Mouse (Mus musculus) liver, adult 2 months (tissue): ENCODE results near the gene Arhgap21. TPM values are rescaled to one million over a fixed set of nuclear protein-coding genes. Genes with fewer than 3 reads are reported as not detected.
A peak's percentile ranks its signal among the peaks of the same experiment; 100 is the strongest.

ENCODE experiments used
- DNase-seq: peaks from one replicate; pipeline ENCODE4 v3.0.0-alpha.2; 2011; ENCODE audit warnings: low read depth, low spot score; ENCODE audit errors: extremely low read depth
- H3K27ac ChIP-seq: fragments of 200-500 bp; replicated peaks from 2 replicates; pipeline ENCODE4 v1.5.1; 2012; ENCODE audit warnings: low read depth, mild to moderate bottlenecking, control low read depth, inconsistent platforms, low read length; ENCODE audit not compliant: insufficient read depth
- H3K27me3 ChIP-seq: fragments of 200-500 bp; 2 replicates; pipeline ENCODE4 v1.6.1; 2012; ENCODE audit warnings: mild to moderate bottlenecking, moderate library complexity, low read length, inconsistent platforms; ENCODE audit not compliant: control insufficient read depth, insufficient read depth
- H3K36me3 ChIP-seq: fragments of 200-500 bp; 2 replicates; pipeline ENCODE4 v1.6.1; 2012; ENCODE audit warnings: low read length, inconsistent platforms; ENCODE audit not compliant: control insufficient read depth, insufficient read depth
- H3K4me1 ChIP-seq: fragments of 200-500 bp; 2 replicates; pipeline ENCODE4 v1.6.1; 2011; ENCODE audit warnings: low read length; ENCODE audit not compliant: control insufficient read depth, insufficient read depth
- H3K4me3 ChIP-seq: fragments of 200-500 bp; 2 replicates; pipeline ENCODE4 v1.5.1; 2011; ENCODE audit warnings: low read depth, mild to moderate bottlenecking, control low read depth, low read length, moderate library complexity; ENCODE audit not compliant: insufficient read depth
- H3K79me2 ChIP-seq: fragments of 200-500 bp; 2 replicates; pipeline ENCODE4 v1.6.1; 2012; ENCODE audit warnings: inconsistent platforms, mild to moderate bottlenecking, low read length, moderate library complexity; ENCODE audit not compliant: control insufficient read depth, insufficient read depth
- H3K9ac ChIP-seq: fragments of 200-500 bp; 2 replicates; pipeline ENCODE4 v1.6.1; 2012; ENCODE audit warnings: low read depth, mild to moderate bottlenecking, control low read depth, inconsistent platforms, low read length
- CTCF ChIP-seq: fragments of 200-500 bp; IDR thresholded peaks from 2 replicates; pipeline ENCODE4 v1.5.1; 2011; ENCODE audit warnings: low read depth, low read length, control low read depth
- POLR2A ChIP-seq: fragments of 200-500 bp; IDR thresholded peaks from 2 replicates; pipeline ENCODE4 v1.6.1; 2011; ENCODE audit warnings: low read length, control low read depth; ENCODE audit not compliant: insufficient read depth; ENCODE audit errors: extremely low read depth
- whole genome bisulfite sequencing: fragments of 180-500 bp; shearing (Covaris S2); methylation state at CpG from one replicate; pipeline ENCODE4 v1.1.7; 2018; 5-methylcytosine and 5-hydroxymethylcytosine counted together
- polyA plus RNA-seq: library from polyadenylated mRNA; depleted of rRNA; stranded (reverse); fragments of >200 nt; gene quantifications from 2 replicates; pipeline ENCODE4 v1.2.3, GENCODE M21; 2012
- total RNA-seq: library from RNA; depleted of rRNA; stranded (reverse); fragments of >200 nt; gene quantifications from 2 replicates; pipeline ENCODE4 v1.2.3, GENCODE M21; 2014

The Arhgap21 gene
- total and polyA plus RNA-seq, 2 experiments, result 7.2 to 19.2 TPM

GRCm38 (mm10) chr2:20952716-20953115 is 16.0 kb downstream of the Arhgap21 start:
- TF ChIP-seq POLR2A (no peak), CTCF (no peak)

GRCm38 (mm10) chr2:20949168-20949567 is 19.5 kb downstream of the Arhgap21 start:
- H3K4me1 ChIP-seq, result peaks cover 15% of the 10 kb centered on the region
- H3K27me3 ChIP-seq, result no peaks in the 10 kb centered on the region
- 41% methylated on average over 3 of the region's 3 CpGs for WGBS
- no peak for TF ChIP-seq POLR2A
- TF ChIP-seq CTCF, result no peak
- H3K4me3 ChIP-seq, result no peak overlapping the region
- DNase-seq, result peak; percentile 41
- H3K9ac ChIP-seq, result no peak overlapping the region
- H3K36me3 ChIP-seq, result no peaks in the 10 kb centered on the region
- peaks cover 31% of the 10 kb centered on the region; the same call in 1 of the 2 replicates for H3K79me2 ChIP-seq
- H3K27ac ChIP-seq, result no peak overlapping the region; the same call in 1 of the 2 replicates

More at GRCm38 (mm10) chr2:20952716-20953115, 16.0 kb downstream of the Arhgap21 start:
- no peak overlapping the region for H3K9ac ChIP-seq
- WGBS, result 68% methylated on average over 4 of the region's 4 CpGs
- H3K79me2 ChIP-seq, result peaks cover 27% of the 10 kb centered on the region; the same call in 1 of the 2 replicates
- H3K4me3 ChIP-seq, result no peak overlapping the region
- H3K36me3 ChIP-seq, result no peaks in the 10 kb centered on the region
- H3K4me1 ChIP-seq, result peaks cover 10% of the 10 kb centered on the region
- H3K27ac ChIP-seq, result no peak overlapping the region
- no peaks in the 10 kb centered on the region for H3K27me3 ChIP-seq
- DNase-seq, result no peak

- Histone ChIP-seq H3K4me3 (no peak overlapping the region; the same call in 1 of the 2 replicates), H3K79me2 (peaks cover 30% of the 10 kb centered on the region; the same call in 1 of the 2 replicates), H3K36me3 (no peaks in the 10 kb centered on the region), H3K4me1 (peaks cover 15% of the 10 kb centered on the region), H3K27me3 (no peaks in the 10 kb centered on the region), H3K27ac (peak overlapping the region; percentile 81), H3K9ac (peak overlapping the region; percentile 39)
- WGBS, result 16% methylated on average over 1 of the region's 1 CpGs
- DNase-seq, result peak; percentile 87
- TF ChIP-seq POLR2A (no peak), CTCF (no peak)
Observed at GRCm38 (mm10) chr2:20947036-20947435, 21.6 kb downstream of the Arhgap21 start.

- 86% methylated on average over 5 of the region's 5 CpGs for WGBS
- H3K36me3 ChIP-seq, result no peaks in the 10 kb centered on the region
- no peaks in the 10 kb centered on the region for H3K27me3 ChIP-seq
- no peak overlapping the region for H3K4me3 ChIP-seq
- no peak overlapping the region for H3K27ac ChIP-seq
- no peak for TF ChIP-seq POLR2A
- DNase-seq, result no peak
- H3K79me2 ChIP-seq, result peaks cover 35% of the 10 kb centered on the region; the same call in 1 of the 2 replicates
- H3K4me1 ChIP-seq, result peaks cover 15% of the 10 kb centered on the region
- no peak overlapping the region for H3K9ac ChIP-seq
Observed at GRCm38 (mm10) chr2:20945596-20945995, 23.1 kb downstream of the Arhgap21 start.

- TF ChIP-seq CTCF (no peak), POLR2A (no peak)
- Histone ChIP-seq H3K79me2 (peaks cover 25% of the 10 kb centered on the region; the same call in 1 of the 2 replicates), H3K9ac (no peak overlapping the region), H3K27me3 (no peaks in the 10 kb centered on the region), H3K4me1 (peaks cover 8% of the 10 kb centered on the region; the same call in 1 of the 2 replicates), H3K4me3 (no peak overlapping the region), H3K27ac (no peak overlapping the region), H3K36me3 (no peaks in the 10 kb centered on the region)
- no peak for DNase-seq
- 72% methylated on average over 7 of the region's 7 CpGs for WGBS
Observed at GRCm38 (mm10) chr2:20943730-20944454, 24.8 kb downstream of the Arhgap21 start.

- H3K79me2 ChIP-seq, result peaks cover 31% of the 10 kb centered on the region
- no peak overlapping the region for H3K27ac ChIP-seq
- H3K27me3 ChIP-seq, result no peaks in the 10 kb centered on the region
- peaks cover 6% of the 10 kb centered on the region; the same call in 1 of the 2 replicates for H3K4me1 ChIP-seq
- no peak for TF ChIP-seq POLR2A
- TF ChIP-seq CTCF, result no peak
- WGBS, result 61% methylated on average over 5 of the region's 5 CpGs
- no peak overlapping the region for H3K4me3 ChIP-seq
- no peak overlapping the region for H3K9ac ChIP-seq
- H3K36me3 ChIP-seq, result no peaks in the 10 kb centered on the region
- DNase-seq, result no peak
Observed at GRCm38 (mm10) chr2:20943222-20943621, 25.5 kb downstream of the Arhgap21 start.
